Mouse (Mus musculus) thymus, adult 2 months (tissue): Measurements from ENCODE around the gene Abca4. TPM values are rescaled to one million over a fixed set of nuclear protein-coding genes. Genes with fewer than 3 reads are reported as not detected.

Experiments
- DNase-seq: peaks from one replicate; pipeline ENCODE4 v3.0.0; 2021
- H3K27ac ChIP-seq: fragments of 200-500 bp; 2 replicates; pipeline ENCODE4 v1.5.1; 2012; ENCODE audit warnings: low read length, control low read depth; ENCODE audit not compliant: control insufficient read depth, insufficient read depth
- H3K27me3 ChIP-seq: fragments of 200-500 bp; 2 replicates; pipeline ENCODE4 v1.6.1; 2012; ENCODE audit warnings: mild to moderate bottlenecking, low read length, moderate library complexity, mixed read lengths; ENCODE audit not compliant: control insufficient read depth, insufficient read depth
- H3K36me3 ChIP-seq: fragments of 200-500 bp; 2 replicates; pipeline ENCODE4 v1.6.1; 2012; ENCODE audit warnings: mild to moderate bottlenecking, low read length, moderate library complexity; ENCODE audit not compliant: control insufficient read depth, insufficient read depth
- H3K4me1 ChIP-seq: fragments of 200-500 bp; replicated peaks from 2 replicates; pipeline ENCODE4 v1.6.1; 2012; ENCODE audit warnings: low read length; ENCODE audit not compliant: control insufficient read depth, insufficient read depth
- H3K4me3 ChIP-seq: fragments of 200-500 bp; 2 replicates; pipeline ENCODE4 v1.5.1; 2012; ENCODE audit warnings: mild to moderate bottlenecking, low read length, control low read depth, moderate library complexity; ENCODE audit not compliant: control insufficient read depth, insufficient read depth
- CTCF ChIP-seq: fragments of 200-500 bp; IDR thresholded peaks from 2 replicates; pipeline ENCODE4 v1.5.1; 2012; ENCODE audit warnings: mild to moderate bottlenecking, control low read depth, low read length, moderate library complexity, borderline replicate concordance; ENCODE audit not compliant: control insufficient read depth, poor library complexity, insufficient read depth; ENCODE audit errors: extremely low read depth
- POLR2A ChIP-seq: fragments of 200-500 bp; IDR thresholded peaks from 2 replicates; pipeline ENCODE4 v1.6.1; 2012; ENCODE audit warnings: mild to moderate bottlenecking, low read length, control low read depth, moderate library complexity; ENCODE audit not compliant: control insufficient read depth, poor library complexity, insufficient read depth; ENCODE audit errors: extremely low read depth
- WGBS: fragments of 180-500 bp; shearing (Covaris S2); methylation state at CpG from one replicate; pipeline ENCODE4 v1.1.7; 2018; 5-methylcytosine and 5-hydroxymethylcytosine counted together
- polyA plus RNA-seq: library from polyadenylated mRNA; depleted of rRNA; stranded (reverse); fragments of >200 nt; gene quantifications from 2 replicates; pipeline ENCODE4 v1.2.3, GENCODE M21; 2012

Gene Abca4
- polyA plus RNA-seq, 1 experiment = 0.58 TPM

- peak overlapping the region; percentile 44 for H3K4me3 ChIP-seq
- no peaks in the 10 kb centered on the region for H3K4me1 ChIP-seq
- H3K27ac ChIP-seq = no peak overlapping the region
- H3K27me3 ChIP-seq = no peaks in the 10 kb centered on the region
- TF ChIP-seq CTCF (peak; percentile 78; the same call in 1 of the 2 replicates), POLR2A (no peak)
- WGBS = 10% methylated on average over 17 of the region's 17 CpGs
- peak; percentile 68 for DNase-seq
- H3K36me3 ChIP-seq = no peaks in the 10 kb centered on the region
Measured at GRCm38 (mm10) chr3:122122127-122122663, 78.0 kb downstream of the Abca4 start.

- H3K27ac ChIP-seq = no peak overlapping the region
- no peak for DNase-seq
Measured at GRCm38 (mm10) chr3:122122838-122123237, 78.6 kb downstream of the Abca4 start.

GRCm38 (mm10) chr3:122128999-122129493 lies 84.8 kb downstream of the Abca4 start:
- no peak for DNase-seq
- TF ChIP-seq POLR2A (no peak), CTCF (no peak)
- whole genome bisulfite sequencing = 45% methylated on average over 17 of the region's 17 CpGs
- Histone ChIP-seq H3K27ac (no peak overlapping the region), H3K27me3 (no peaks in the 10 kb centered on the region), H3K36me3 (no peaks in the 10 kb centered on the region), H3K4me1 (no peaks in the 10 kb centered on the region), H3K4me3 (no peak overlapping the region)

More at GRCm38 (mm10) chr3:122122838-122123237, 78.6 kb downstream of the Abca4 start:
- H3K4me1 ChIP-seq = no peaks in the 10 kb centered on the region
- H3K36me3 ChIP-seq = no peaks in the 10 kb centered on the region
- 84% methylated on average over 8 of the region's 8 CpGs for WGBS
- no peak overlapping the region for H3K4me3 ChIP-seq
- no peak for TF ChIP-seq CTCF
- no peak for TF ChIP-seq POLR2A
- H3K27me3 ChIP-seq = no peaks in the 10 kb centered on the region

- no peak overlapping the region for H3K27ac ChIP-seq
- DNase-seq = no peak
Measured at GRCm38 (mm10) chr3:122130771-122131170, 86.5 kb downstream of the Abca4 start.

GRCm38 (mm10) chr3:122131633-122132032 lies 87.4 kb downstream of the Abca4 start:
- no peak for TF ChIP-seq POLR2A
- TF ChIP-seq CTCF = no peak
- Histone ChIP-seq H3K27me3 (no peaks in the 10 kb centered on the region), H3K4me1 (no peaks in the 10 kb centered on the region)

More at GRCm38 (mm10) chr3:122130771-122131170, 86.5 kb downstream of the Abca4 start:
- 65% methylated on average over 4 of the region's 4 CpGs for WGBS
- Histone ChIP-seq H3K4me1 (no peaks in the 10 kb centered on the region), H3K36me3 (no peaks in the 10 kb centered on the region), H3K27me3 (no peaks in the 10 kb centered on the region), H3K4me3 (no peak overlapping the region)
- TF ChIP-seq CTCF (no peak), POLR2A (no peak)

GRCm38 (mm10) chr3:122133255-122133654 lies 89.0 kb downstream of the Abca4 start:
- 88% methylated on average over 5 of the region's 5 CpGs for WGBS
- H3K4me1 ChIP-seq = no peaks in the 10 kb centered on the region

More at GRCm38 (mm10) chr3:122131633-122132032, 87.4 kb downstream of the Abca4 start:
- H3K36me3 ChIP-seq = no peaks in the 10 kb centered on the region
- H3K27ac ChIP-seq = no peak overlapping the region
- 52% methylated on average over 3 of the region's 3 CpGs for WGBS
- H3K4me3 ChIP-seq = no peak overlapping the region
- DNase-seq = no peak

More at GRCm38 (mm10) chr3:122133255-122133654, 89.0 kb downstream of the Abca4 start:
- no peak overlapping the region for H3K4me3 ChIP-seq
- no peak overlapping the region for H3K27ac ChIP-seq
- no peaks in the 10 kb centered on the region for H3K27me3 ChIP-seq
- H3K36me3 ChIP-seq = no peaks in the 10 kb centered on the region
- DNase-seq = no peak
- no peak for TF ChIP-seq CTCF
- TF ChIP-seq POLR2A = no peak
